Mouse (Mus musculus): ENCODE measurements around the gene Mip.

DNA sequence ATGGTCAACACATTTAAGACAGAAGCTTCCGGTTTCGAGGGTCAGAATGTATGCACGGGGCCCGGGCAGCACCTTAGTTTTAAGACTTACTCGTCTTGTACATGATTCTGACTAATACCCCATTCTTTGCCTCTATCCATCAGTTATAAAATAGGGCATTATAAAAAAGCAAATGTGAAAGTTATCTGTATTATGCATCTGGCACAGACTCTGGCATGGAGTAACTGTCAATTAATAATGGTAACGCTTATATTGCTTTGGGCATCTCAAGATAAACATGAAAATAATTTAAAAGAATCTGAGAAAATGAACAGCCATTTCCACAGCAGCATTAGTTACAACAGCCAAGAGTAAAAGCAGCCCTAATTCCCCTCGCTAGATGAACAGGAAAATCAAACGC is 2.4 kb downstream of the Mip start:
- no peak for TF ChIP-seq GATA1 (IDR thresholded peaks at IDR 0.05; ENCODE audit: low read length)
- TF ChIP-seq TAL1 (IDR thresholded peaks at IDR 0.05; ENCODE audit: low read length) = no peak
